In genomic region chr2:34912613-34913012, GRCm38 (mm10) we compare ENCODE assay signal across 8 mouse cellular contexts. TPM values are rescaled to one million over a fixed set of nuclear protein-coding genes. Genes with fewer than 3 reads are reported as not detected.
DNase-seq lines count a peak whose midpoint lies in the region; ATAC-seq and TF ChIP-seq lines count a peak whose summit lies in the region.

No protein-coding gene starts in this region.

- H3K4me1 ChIP-seq in heart, embryonic 11.5 days (ENCODE audit: control insufficient read depth, insufficient read depth, low read length): peaks cover 8% of the 10 kb centered on the region
- peaks cover 10% of the 10 kb centered on the region for H3K4me1 ChIP-seq in bone marrow macrophage, adult 2 months (ENCODE audit: control insufficient read depth, insufficient read depth, low read length)
- H3K4me1 ChIP-seq in intestine, embryonic 14.5 days (replicated peaks; ENCODE audit: control insufficient read depth, insufficient read depth, low read length): peaks cover 6% of the 10 kb centered on the region; the same call in 1 of the 2 replicates

- H3K4me3 ChIP-seq in heart, embryonic 11.5 days (ENCODE audit: low read depth, low read length): peak overlapping the region; percentile 68; the same call in 1 of the 2 replicates
- H3K4me3 ChIP-seq in bone marrow macrophage, adult 2 months (ENCODE audit: insufficient read depth, low read length): peak overlapping the region; percentile 93
- H3K4me3 ChIP-seq in intestine, embryonic 14.5 days (ENCODE audit: low read depth, low read length): 0 out of 2 replicates have a peak overlapping the region, but pooled peaks have one; percentile 45
- no peak overlapping the region for H3K4me3 ChIP-seq in layer of hippocampus, adult 2 months

- no peak for TF ChIP-seq CTCF in bone marrow macrophage, adult 2 months (IDR thresholded peaks at IDR 0.05; ENCODE audit: low read depth, low read length)
- TF ChIP-seq CTCF in layer of hippocampus, adult 2 months (conservative IDR thresholded peaks at IDR 0.05): no peak

- no peaks in the 10 kb centered on the region for H3K36me3 ChIP-seq in heart, embryonic 11.5 days (ENCODE audit: control insufficient read depth, insufficient read depth, low read length)
- H3K36me3 ChIP-seq in intestine, embryonic 14.5 days (ENCODE audit: control insufficient read depth, insufficient read depth, low read length): no peaks in the 10 kb centered on the region

- H3K4me2 ChIP-seq in heart, embryonic 11.5 days: peak overlapping the region; percentile 97
- H3K4me2 ChIP-seq in intestine, embryonic 14.5 days (ENCODE audit: low read length): peak overlapping the region; percentile 65

- TF ChIP-seq POLR2A in bone marrow macrophage, adult 2 months (IDR thresholded peaks at IDR 0.05; ENCODE audit: borderline replicate concordance, low read depth, low read length): no peak

- no peak overlapping the region for H3K9ac ChIP-seq in heart, embryonic 11.5 days (ENCODE audit: low read depth, low read length)
- H3K9ac ChIP-seq in intestine, embryonic 14.5 days (ENCODE audit: low read length): 0 out of 2 replicates have a peak overlapping the region, but pooled peaks have one; percentile 4

- H3K27ac ChIP-seq in heart, embryonic 11.5 days (ENCODE audit: low read depth, low read length): no peak overlapping the region
- no peak overlapping the region for H3K27ac ChIP-seq in bone marrow macrophage, adult 2 months (ENCODE audit: insufficient read depth, low read depth, low read length)
- H3K27ac ChIP-seq in intestine, embryonic 14.5 days (ENCODE audit: low read depth): no peak overlapping the region
- no peak overlapping the region for H3K27ac ChIP-seq in layer of hippocampus, adult 2 months

- no peak for ATAC-seq in heart, embryonic 11.5 days (replicated peaks; ENCODE audit: insufficient number of reproducible peaks, low FRiP score, low TSS enrichment)
- no peak for ATAC-seq in intestine, embryonic 14.5 days (replicated peaks; ENCODE audit: low FRiP score, low TSS enrichment, low read depth)

- whole genome bisulfite sequencing in heart, embryonic 11.5 days (ENCODE audit: insufficient replicate concordance): 36% methylated on average over 7 of the region's 7 CpGs
- 39% methylated on average over 7 of the region's 7 CpGs for WGBS in intestine, embryonic 14.5 days

- H3K9me3 ChIP-seq in heart, embryonic 11.5 days (replicated peaks; ENCODE audit: control insufficient read depth, low read length): no peaks in the 10 kb centered on the region
- H3K9me3 ChIP-seq in intestine, embryonic 14.5 days (ENCODE audit: control insufficient read depth, low read length): no peaks in the 10 kb centered on the region

- DNase-seq in heart, adult 9 months (ENCODE audit: low spot score in 2 of 2): no peak
- DNase-seq in intestine, embryonic 14.5 days (ENCODE audit: low spot score): no peak
- peak; percentile 20 for DNase-seq in neural tube, embryonic 10.5 days (ENCODE audit: extremely low spot score, low spot score)
- no peak for DNase-seq in layer of hippocampus, adult 2 months (ENCODE audit: low spot score in 2 of 2)
- DNase-seq in right cerebral cortex, postnatal 14 days: no peak
- no peak for DNase-seq in cerebellum, postnatal 36 days

- peaks cover 19% of the 10 kb centered on the region for H3K27me3 ChIP-seq in heart, embryonic 11.5 days (ENCODE audit: control insufficient read depth, insufficient read depth, low read length)
- peaks cover 17% of the 10 kb centered on the region; the same call in 1 of the 2 replicates for H3K27me3 ChIP-seq in intestine, embryonic 14.5 days (replicated peaks; ENCODE audit: control insufficient read depth, insufficient read depth, low read length)

RNA-seq across cellular contexts. Expression of gene Phf19, which starts 1.2 kb away (rescaled TPM):
- polyA plus RNA-seq in heart, embryonic 11.5 days (2014; fragmentation: Nextera tagmentation; extraction: Ambion mirVana): 2.7 and 5.3 TPM in 2 replicates
- 9.9 and 13.4 TPM in 2 replicates for polyA plus RNA-seq in bone marrow macrophage, adult 2 months (2012; ENCODE audit: insufficient read depth, insufficient read length, missing spikeins)
- 7.8 and 8.3 TPM in 2 replicates for polyA plus RNA-seq in intestine, embryonic 14.5 days (2014; fragmentation: Nextera tagmentation; extraction: Ambion mirVana)
- 1 to 10 TPM; 1.1 to 1.2 TPM for total RNA-seq in layer of hippocampus, adult 2 months (2021)

RNA-seq across cellular contexts. Expression of gene Psmd5, which starts 37.8 kb away (rescaled TPM):
- polyA plus RNA-seq in heart, embryonic 11.5 days (2014; fragmentation: Nextera tagmentation; extraction: Ambion mirVana): 68.0 and 71.6 TPM in 2 replicates
- polyA plus RNA-seq in bone marrow macrophage, adult 2 months (2012; ENCODE audit: insufficient read depth, insufficient read length, missing spikeins): 34.5 and 37.8 TPM in 2 replicates
- polyA plus RNA-seq in intestine, embryonic 14.5 days (2014; fragmentation: Nextera tagmentation; extraction: Ambion mirVana): 111 and 113 TPM in 2 replicates
- 10 to 100 TPM; 36.1 to 43.1 TPM for total RNA-seq in layer of hippocampus, adult 2 months (2021)

RNA-seq across cellular contexts. Expression of gene Cutal, which starts 38.4 kb away (rescaled TPM):
- 0.14 TPM in 1 of 2 replicates, not detected in the other for polyA plus RNA-seq in heart, embryonic 11.5 days (2014; fragmentation: Nextera tagmentation; extraction: Ambion mirVana)
- polyA plus RNA-seq in bone marrow macrophage, adult 2 months (2012; ENCODE audit: insufficient read depth, insufficient read length, missing spikeins): not detected in 2 replicates
- 2.2 and 2.8 TPM in 2 replicates for polyA plus RNA-seq in intestine, embryonic 14.5 days (2014; fragmentation: Nextera tagmentation; extraction: Ambion mirVana)
- under 1 TPM; 0.15 to 0.41 TPM for total RNA-seq in layer of hippocampus, adult 2 months (2021)

RNA-seq across cellular contexts. Expression of gene Traf1, which starts 49.0 kb away (rescaled TPM):
- polyA plus RNA-seq in heart, embryonic 11.5 days (2014; fragmentation: Nextera tagmentation; extraction: Ambion mirVana): 0.65 and 1.3 TPM in 2 replicates
- 22.0 and 28.0 TPM in 2 replicates for polyA plus RNA-seq in bone marrow macrophage, adult 2 months (2012; ENCODE audit: insufficient read depth, insufficient read length, missing spikeins)
- 1.7 and 2.4 TPM in 2 replicates for polyA plus RNA-seq in intestine, embryonic 14.5 days (2014; fragmentation: Nextera tagmentation; extraction: Ambion mirVana)
- 1 to 10 TPM; 3.5 to 3.8 TPM for total RNA-seq in layer of hippocampus, adult 2 months (2021)
